Mouse (Mus musculus): ENCODE measurements around the gene Rbbp8nl.

Gene Rbbp8nl

GRCm38 (mm10) chr2:180260610-180261480 is 28.8 kb downstream of the Rbbp8nl start:
- in situ Hi-C loops (cut with MboI; ENCODE audit: unreplicated experiment in 2 of 2): loop anchor here in 1 of 2 experiments (25.0 kb wide), 1 partner anchor 1051 kb away; the partner anchor contains the start of genes Rtel1 and Stmn3

- in situ Hi-C loops (cut with MboI; ENCODE audit: unreplicated experiment in 2 of 2): loop anchor here (10.0 to 25.0 kb wide), 3 partner anchors 215 to 1052 kb away; partner anchors contain the start of genes Psma7 (in 2 of the 2), Ss18l1 (in 2 of the 2), Rtel1 (in 1 of the 2) and Stmn3 (in 1 of the 2)
These were observed 29.7 kb downstream of the Rbbp8nl start for GRCm38 (mm10) chr2:180259826-180260609.

GRCm38 (mm10) chr2:180258951-180259484 is 30.7 kb downstream of the Rbbp8nl start:
- in situ Hi-C loops (cut with MboI; ENCODE audit: unreplicated experiment in 2 of 2): loop anchor here (10.0 to 25.0 kb wide), 3 partner anchors 214 to 1053 kb away; partner anchors contain the start of genes Psma7 (in 2 of the 2), Ss18l1 (in 2 of the 2), Rtel1 (in 1 of the 2) and Stmn3 (in 1 of the 2)

GRCm38 (mm10) chr2:180257963-180258865 is 31.5 kb downstream of the Rbbp8nl start:
- in situ Hi-C loops (cut with MboI; ENCODE audit: unreplicated experiment in 2 of 2): loop anchor here (10.0 to 25.0 kb wide), 3 partner anchors 213 to 1054 kb away; partner anchors contain the start of genes Psma7 (in 2 of the 2), Ss18l1 (in 2 of the 2), Rtel1 (in 1 of the 2) and Stmn3 (in 1 of the 2)

GRCm38 (mm10) chr2:180257001-180257521 is 32.6 kb downstream of the Rbbp8nl start, which contains the start of gene Rps21:
Gene Rps21 (plus strand): TSS chr2:180257377.
- in situ Hi-C loops (cut with MboI; ENCODE audit: unreplicated experiment in 2 of 2): loop anchor here (10.0 to 25.0 kb wide), 3 partner anchors 212 to 1055 kb away; partner anchors contain the start of genes Psma7 (in 2 of the 2), Ss18l1 (in 2 of the 2), Rtel1 (in 1 of the 2) and Stmn3 (in 1 of the 2)

- in situ Hi-C loops (cut with MboI; ENCODE audit: unreplicated experiment in 2 of 2): loop anchor here (10.0 to 25.0 kb wide), 3 partner anchors 212 to 1056 kb away; partner anchors contain the start of genes Psma7 (in 2 of the 2), Ss18l1 (in 2 of the 2), Rtel1 (in 1 of the 2) and Stmn3 (in 1 of the 2)
These were observed 33.2 kb downstream of the Rbbp8nl start for GRCm38 (mm10) chr2:180256296-180257000.

GRCm38 (mm10) chr2:180255701-180256100 is 34.0 kb downstream of the Rbbp8nl start:
- in situ Hi-C loops (cut with MboI; ENCODE audit: unreplicated experiment in 2 of 2): loop anchor here (10.0 to 25.0 kb wide), 3 partner anchors 211 to 1057 kb away; partner anchors contain the start of genes Psma7 (in 2 of the 2), Ss18l1 (in 2 of the 2), Rtel1 (in 1 of the 2) and Stmn3 (in 1 of the 2)

- in situ Hi-C loops (cut with MboI; ENCODE audit: unreplicated experiment in 2 of 2): loop anchor here (5.0 to 25.0 kb wide), 5 partner anchors 72 to 1058 kb away; partner anchors contain the start of genes Psma7 (in 2 of the 2), Ss18l1 (in 2 of the 2), Rtel1 (in 1 of the 2) and Stmn3 (in 1 of the 2)
These were observed 35.1 kb downstream of the Rbbp8nl start for GRCm38 (mm10) chr2:180254436-180255209.

GRCm38 (mm10) chr2:180251838-180252237 is 37.8 kb downstream of the Rbbp8nl start:
- in situ Hi-C loops (cut with MboI; ENCODE audit: unreplicated experiment in 2 of 2): loop anchor here (5.0 to 25.0 kb wide), 5 partner anchors 70 to 1060 kb away; partner anchors contain the start of genes Psma7 (in 2 of the 2), Ss18l1 (in 2 of the 2), Rtel1 (in 1 of the 2) and Stmn3 (in 1 of the 2)

- in situ Hi-C loops (cut with MboI; ENCODE audit: unreplicated experiment in 2 of 2): loop anchor here (5.0 to 25.0 kb wide), 5 partner anchors 69 to 1061 kb away; partner anchors contain the start of genes Psma7 (in 2 of the 2), Ss18l1 (in 2 of the 2), Rtel1 (in 1 of the 2) and Stmn3 (in 1 of the 2)
These were observed 38.6 kb downstream of the Rbbp8nl start for GRCm38 (mm10) chr2:180250930-180251611.

GRCm38 (mm10) chr2:180248947-180249660 is 40.6 kb downstream of the Rbbp8nl start:
- in situ Hi-C loops (cut with MboI; ENCODE audit: unreplicated experiment in 2 of 2): no loop called here

- in situ Hi-C loops (cut with MboI; ENCODE audit: unreplicated experiment in 2 of 2): no loop called here
These were observed 41.8 kb downstream of the Rbbp8nl start for GRCm38 (mm10) chr2:180247916-180248315.

- in situ Hi-C loops (cut with MboI; ENCODE audit: unreplicated experiment in 2 of 2): no loop called here
These were observed 46.6 kb downstream of the Rbbp8nl start for GRCm38 (mm10) chr2:180243108-180243507.

GRCm38 (mm10) chr2:180238591-180238990 is 51.1 kb downstream of the Rbbp8nl start:
- in situ Hi-C loops (cut with MboI; ENCODE audit: unreplicated experiment in 2 of 2): no loop called here

GRCm38 (mm10) chr2:180237601-180238345 is 51.9 kb downstream of the Rbbp8nl start:
- in situ Hi-C loops (cut with MboI; ENCODE audit: unreplicated experiment in 2 of 2): no loop called here

All from v-Abl transformed pro-B cells (cell line).